Mouse (Mus musculus): ENCODE data around the gene Slc12a7. TPM values are rescaled to one million over a fixed set of nuclear protein-coding genes. Genes with fewer than 3 reads are reported as not detected.
A peak's percentile ranks its signal among the peaks of the same experiment; 100 is the strongest.
"Not testable (repeated sequence)": the region's sequence is repeated elsewhere in the genome, so short reads cannot be mapped to it uniquely, and the experiment has no call there.

Gene Slc12a7
- total RNA-seq, 2 experiments from 2014 or later: 160 to 180 TPM

DNA sequence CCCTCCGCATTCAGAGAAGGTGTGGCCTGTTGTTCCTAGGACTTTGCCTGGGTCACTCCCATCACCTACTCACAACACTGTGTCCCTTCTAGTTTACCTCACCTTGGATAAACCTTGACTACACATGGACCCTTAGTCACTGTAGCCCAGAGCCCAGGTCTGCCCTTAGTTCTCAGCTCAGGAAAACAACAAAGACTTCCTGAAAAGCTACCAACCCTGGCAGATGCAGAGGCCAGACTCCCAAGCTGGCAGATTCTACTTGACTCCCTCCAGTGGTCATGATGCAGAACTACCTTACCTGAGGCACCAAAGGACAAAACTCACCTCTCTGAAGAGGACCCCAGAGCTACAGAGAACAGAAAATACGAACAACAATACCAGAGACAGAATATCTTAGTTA is 18.9 kb upstream of the Slc12a7 start:
- DNase-seq: no peak
- intact Hi-C loops (cut with DNase I): loop anchor here (2.0 kb wide), 1 partner anchor 197 kb away; no protein-coding TSS in a partner anchor

DNA sequence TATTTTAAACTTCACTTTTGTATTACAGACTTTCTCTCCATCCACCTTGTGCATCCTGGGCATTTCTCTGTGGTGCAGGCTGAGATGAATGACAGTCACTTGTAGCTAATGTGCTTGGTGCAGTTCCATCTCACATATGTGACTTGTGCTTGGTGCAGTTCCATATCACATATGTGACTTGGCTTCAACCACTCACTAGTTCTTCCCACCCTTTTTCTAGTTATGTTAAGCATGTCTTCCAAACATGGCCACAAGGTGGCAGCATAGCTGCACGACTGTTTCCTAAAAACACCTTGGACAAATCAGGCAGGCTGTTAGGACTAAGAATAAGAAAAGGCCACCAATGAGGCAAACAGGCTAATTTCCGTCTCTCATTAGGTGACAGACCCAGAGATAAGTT is 14.7 kb upstream of the Slc12a7 start:
- intact Hi-C loops (cut with DNase I): loop anchor here (1.0 to 2.0 kb wide), 3 partner anchors 71 to 189 kb away; no protein-coding TSS in a partner anchor
- peak; percentile 87 to 93 for DNase-seq

GRCm38 (mm10) chr13:73720241-73720640 is 12.7 kb upstream of the Slc12a7 start:
- DNase-seq: no peak
- intact Hi-C loops (cut with DNase I): no loop called here

DNA sequence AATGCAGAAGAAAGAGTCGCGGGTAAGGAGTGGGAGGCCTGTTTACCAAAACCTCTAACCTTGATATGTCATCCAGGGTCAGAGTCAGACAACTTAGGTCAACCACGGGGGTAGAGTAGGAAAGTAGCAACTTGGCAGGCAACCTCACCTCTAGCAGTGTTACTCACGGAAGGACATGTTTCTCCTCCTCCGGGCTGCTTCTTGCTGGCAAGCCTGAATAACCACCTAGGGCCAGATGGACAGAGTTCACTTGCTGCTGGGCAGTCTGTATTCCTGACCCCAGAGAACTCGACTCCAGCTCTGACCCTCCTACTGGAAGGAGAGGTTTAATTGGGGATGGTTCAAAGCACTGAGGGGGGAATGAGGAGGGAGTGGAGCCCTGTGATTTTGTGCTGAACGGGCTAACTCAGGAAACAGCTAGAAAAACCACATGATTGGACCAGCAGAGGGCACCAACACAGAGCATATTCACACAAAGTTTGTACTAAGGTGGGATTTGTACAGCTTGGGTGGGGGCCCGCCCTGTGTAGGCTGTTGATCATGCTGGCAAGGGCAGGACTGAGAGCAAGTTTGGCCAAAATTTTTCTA is 9.7 kb upstream of the Slc12a7 start:
- DNase-seq: peak; percentile 63 to 74
- intact Hi-C loops (cut with DNase I): loop anchor here (1.0 kb wide), 1 partner anchor 99 kb away; no protein-coding TSS in a partner anchor

- intact Hi-C loops (cut with DNase I): no loop called here
- DNase-seq: no peak
These were observed 7.6 kb upstream of the Slc12a7 start for GRCm38 (mm10) chr13:73725315-73725714.

- intact Hi-C loops (cut with DNase I): loop anchor here (2.0 kb wide), 1 partner anchor 35 kb away; no protein-coding TSS in a partner anchor
- DNase-seq: peak in 1 of 2 experiments; percentile 30
These were observed 5.3 kb upstream of the Slc12a7 start for GRCm38 (mm10) chr13:73727621-73728025.

DNA sequence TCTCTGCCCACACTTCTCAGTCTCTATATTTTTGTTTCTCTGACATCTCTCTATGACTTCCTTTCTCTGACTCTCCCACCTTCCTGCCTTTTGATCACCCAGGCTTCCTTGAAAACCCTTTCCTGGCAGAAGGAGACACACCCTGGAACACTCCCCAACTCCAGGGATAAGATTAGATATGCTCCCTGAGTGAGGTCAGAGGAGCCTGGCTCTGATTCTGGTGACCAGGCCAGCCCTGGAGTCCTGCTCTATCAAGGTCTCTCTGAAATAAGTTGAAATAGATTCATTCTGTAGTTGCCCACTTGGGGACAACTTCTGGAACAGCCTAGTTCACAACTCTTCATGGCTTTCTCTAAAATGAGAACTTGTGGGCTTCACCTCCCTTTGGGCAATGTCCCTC is 4.3 kb upstream of the Slc12a7 start:
- intact Hi-C loops (cut with DNase I): loop anchor here (2.0 kb wide), 1 partner anchor 34 kb away; no protein-coding TSS in a partner anchor
- DNase-seq: no peak

- intact Hi-C loops (cut with DNase I): no loop called here
- no peak for DNase-seq
These were observed 2.0 kb upstream of the Slc12a7 start for GRCm38 (mm10) chr13:73730913-73731312.

DNA sequence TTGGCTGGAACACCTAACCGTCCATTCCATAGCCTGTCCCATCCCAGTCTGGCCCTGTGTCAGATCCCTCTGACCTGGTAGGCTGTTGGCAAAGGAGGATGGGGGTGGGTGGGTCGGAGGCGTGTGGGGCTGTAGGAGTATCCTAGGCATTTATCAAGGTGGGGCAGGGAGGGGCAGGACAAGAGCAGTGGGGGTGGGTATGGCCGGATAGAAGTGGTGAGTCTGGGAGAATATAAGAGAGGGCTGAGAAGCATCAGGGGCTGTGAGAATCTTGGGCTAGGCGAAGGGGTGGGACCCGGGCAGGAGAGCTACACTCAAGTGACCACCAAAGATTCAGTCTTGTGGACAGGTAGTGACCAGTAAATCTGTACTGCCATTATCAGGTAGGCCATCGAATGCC is 659 bp upstream of the Slc12a7 start:
- intact Hi-C loops (cut with DNase I): no loop called here
- no peak for DNase-seq

DNA sequence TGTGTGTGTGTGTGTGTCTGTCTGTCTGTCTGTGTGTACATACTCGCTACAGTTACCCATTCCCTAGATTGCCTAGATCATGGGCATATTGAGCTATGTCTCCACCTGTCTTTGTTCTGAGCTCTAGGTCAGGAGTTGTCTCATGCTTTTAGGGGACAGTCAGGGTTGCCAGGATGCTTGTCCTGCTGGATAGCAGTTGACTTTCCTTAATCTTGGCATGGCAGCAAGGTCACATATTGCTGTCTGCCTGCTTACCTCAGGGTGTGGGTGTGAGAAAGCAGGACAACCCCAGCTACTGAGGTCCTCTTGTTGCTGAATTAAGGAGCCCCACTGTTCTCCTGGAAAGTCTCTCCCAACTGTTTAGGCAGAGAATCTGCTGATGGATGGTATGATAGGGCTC is 1.5 kb downstream of the Slc12a7 start:
- intact Hi-C loops (cut with DNase I): no loop called here
- DNase-seq: peak in 1 of 2 experiments; percentile 59

DNA sequence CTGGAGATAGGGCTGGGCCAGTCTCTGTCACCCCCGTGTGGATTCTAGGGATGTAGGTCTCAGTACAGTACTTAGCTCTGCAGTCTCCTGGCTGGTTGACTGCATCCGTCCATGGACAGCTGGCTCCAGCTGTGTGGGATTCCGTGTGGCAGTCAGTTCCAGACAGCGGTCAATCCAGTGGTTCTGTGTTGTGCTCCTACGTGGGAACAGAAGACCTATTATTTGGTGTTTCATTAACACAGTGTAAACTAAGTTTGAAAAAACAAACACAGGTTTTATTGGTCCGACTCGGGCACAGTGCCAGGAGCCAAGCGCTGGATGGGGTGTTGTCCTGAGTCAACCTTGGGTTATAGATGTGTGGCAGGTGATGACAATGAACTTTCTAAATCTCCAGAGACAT is 2.4 kb downstream of the Slc12a7 start:
- DNase-seq: peak; percentile 62 to 64
- intact Hi-C loops (cut with DNase I): no loop called here

DNA sequence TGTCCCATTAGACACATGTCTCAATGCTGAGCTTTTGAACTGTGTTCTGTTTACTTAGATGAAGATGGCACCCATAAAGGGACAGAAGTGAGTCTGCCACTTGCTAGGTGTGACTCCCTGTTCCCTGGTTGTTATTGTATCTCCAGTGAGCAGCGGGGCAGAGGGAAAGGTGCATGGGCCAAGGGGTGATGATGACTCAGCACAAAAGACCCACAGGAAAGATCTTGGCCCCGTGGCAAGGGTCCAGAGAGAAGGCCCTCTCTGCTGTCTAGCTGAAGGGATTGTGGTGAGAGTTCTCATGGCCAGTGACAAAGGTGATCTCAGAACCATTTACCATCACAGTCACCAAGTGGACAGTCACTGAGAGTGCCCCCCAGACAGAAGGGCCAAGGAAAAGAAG is 3.0 kb downstream of the Slc12a7 start:
- intact Hi-C loops (cut with DNase I): no loop called here

DNA sequence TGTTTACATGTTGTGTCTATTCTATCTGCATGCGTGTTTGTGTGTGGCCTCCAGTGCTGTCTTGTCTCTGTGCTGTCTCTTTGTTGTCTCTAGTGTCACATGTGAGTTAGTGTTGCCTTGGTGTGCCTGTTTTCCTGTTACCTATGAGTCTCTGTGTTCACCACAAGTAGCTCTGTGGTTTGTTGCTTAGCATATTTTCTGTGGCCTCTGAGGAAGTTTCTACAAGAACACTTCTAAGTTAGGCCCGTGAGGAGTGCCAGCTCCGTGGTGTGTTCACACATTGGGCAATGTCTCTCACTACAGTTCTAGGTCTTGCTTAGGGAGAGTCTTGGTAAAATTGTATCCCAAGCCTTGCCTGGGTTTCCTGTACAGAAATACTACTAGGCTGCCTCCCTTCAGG is 4.0 kb downstream of the Slc12a7 start:
- intact Hi-C loops (cut with DNase I): no loop called here
- DNase-seq: no peak

More for the DNA sequence above, 3.0 kb downstream of the Slc12a7 start:
- no peak for DNase-seq

DNA sequence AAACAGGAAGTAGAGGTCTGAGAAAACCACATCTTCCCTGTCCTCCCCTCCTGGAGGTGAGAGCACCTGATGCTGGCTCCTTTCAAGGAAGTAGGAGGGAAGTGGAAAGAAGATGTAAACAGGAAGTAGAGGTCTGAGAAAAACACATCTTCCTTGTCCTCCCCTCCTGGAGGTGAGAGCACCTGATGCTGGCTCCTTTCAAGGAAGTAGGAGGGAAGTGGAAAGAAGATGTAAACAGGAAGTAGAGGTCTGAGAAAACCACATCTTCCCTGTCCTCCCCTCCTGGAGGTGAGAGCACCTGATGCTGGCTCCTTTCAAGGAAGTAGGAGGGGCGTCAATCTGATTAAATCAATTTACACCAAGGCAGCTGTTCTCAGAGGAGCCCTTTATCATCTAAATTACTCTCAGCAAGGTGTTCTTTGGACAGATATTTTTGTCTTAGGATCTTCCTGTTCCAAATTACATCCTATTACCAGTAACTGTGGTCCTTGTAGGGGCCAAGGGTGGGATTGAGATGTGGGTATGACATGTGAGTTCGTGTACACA is 7.6 kb downstream of the Slc12a7 start:
- intact Hi-C loops (cut with DNase I); DNase-seq: not testable (repeated sequence)

DNA sequence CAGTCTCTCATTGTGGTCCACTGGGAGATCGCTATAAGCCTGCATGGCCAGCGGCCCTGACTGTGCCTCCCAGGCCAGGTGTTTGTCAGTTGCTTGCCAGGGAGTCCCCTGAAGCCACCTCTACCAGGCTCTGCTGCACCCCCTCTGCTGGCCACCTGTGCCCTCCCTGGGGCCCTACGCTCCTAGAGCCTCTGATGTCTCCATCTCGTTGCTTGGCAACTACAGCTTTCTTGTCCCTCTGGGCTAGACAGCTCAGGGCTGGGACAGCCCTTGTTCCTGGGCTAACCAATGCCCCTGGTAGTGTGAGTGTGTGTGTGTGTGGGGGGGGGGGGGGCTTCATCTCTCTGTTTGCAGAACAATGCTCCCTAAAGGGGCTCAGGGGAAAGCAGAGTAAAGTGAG is 10.1 kb downstream of the Slc12a7 start:
- intact Hi-C loops (cut with DNase I): no loop called here
- DNase-seq: no peak

GRCm38 (mm10) chr13:73743662-73744061 is 10.8 kb downstream of the Slc12a7 start:
- no peak for DNase-seq
- intact Hi-C loops (cut with DNase I): no loop called here

GRCm38 (mm10) chr13:73748663-73749440 is 16.0 kb downstream of the Slc12a7 start:
- DNase-seq: no peak
- intact Hi-C loops (cut with DNase I): no loop called here

DNA sequence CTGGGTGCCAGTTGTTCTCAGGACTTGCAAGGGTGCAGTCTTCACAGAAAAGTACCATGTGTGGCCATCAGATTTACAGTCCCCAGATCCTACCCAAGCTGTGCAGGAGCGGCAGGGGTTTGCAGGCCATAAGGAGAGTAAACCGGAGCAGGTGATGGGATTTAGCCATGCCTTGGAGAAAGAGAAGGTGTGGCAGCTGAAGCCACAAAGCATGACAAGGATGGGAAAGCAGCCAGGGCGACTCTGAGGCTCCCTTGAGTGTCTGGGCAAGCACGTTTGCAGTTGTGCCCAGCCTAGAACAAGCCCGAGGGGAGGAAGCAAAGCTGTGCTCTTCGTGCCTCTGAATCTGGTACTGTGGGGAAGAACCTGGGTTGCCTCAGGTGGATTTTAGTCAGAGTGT is 17.5 kb downstream of the Slc12a7 start:
- intact Hi-C loops (cut with DNase I): no loop called here
- DNase-seq: peak in 1 of 2 experiments; percentile 43

DNA sequence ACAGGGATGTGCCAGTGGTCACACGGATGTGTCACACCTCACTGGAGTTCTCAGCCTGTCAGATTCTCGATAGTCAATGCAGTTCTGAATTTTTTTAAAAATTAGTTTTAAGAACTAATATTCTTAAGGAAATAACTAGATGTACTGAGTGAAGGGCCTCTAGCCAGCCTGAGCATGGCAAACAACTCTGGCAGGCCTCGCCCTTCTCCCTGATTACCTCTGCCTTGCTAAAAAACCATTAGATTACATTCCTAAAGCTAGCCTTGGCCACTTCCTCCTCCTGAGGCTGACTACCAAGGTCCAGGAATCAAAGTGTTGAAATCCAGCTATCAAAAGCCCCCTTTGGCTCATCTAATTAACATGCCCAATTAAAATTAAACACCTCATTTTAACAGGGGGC is 18.4 kb downstream of the Slc12a7 start:
- DNase-seq: no peak
- intact Hi-C loops (cut with DNase I): no loop called here

DNA sequence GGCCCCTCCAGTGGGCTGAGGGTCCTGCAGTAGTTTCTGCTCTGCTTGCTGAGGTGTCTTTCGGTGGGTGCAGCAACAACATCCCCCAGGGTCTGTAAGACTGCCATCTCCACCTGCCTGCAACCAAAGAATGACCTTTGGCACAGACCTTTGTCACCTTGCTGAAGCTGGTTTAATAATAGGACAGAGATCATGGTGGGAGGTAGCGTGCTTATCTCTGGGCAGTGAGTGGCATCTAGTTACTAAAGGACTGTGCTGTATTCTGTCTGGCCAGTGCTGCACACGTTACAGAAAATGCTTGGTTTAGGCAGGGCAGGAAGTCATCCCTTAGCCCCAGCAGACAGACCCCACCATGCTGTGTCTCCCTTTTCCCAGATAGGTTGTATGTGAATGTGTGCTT is 22.9 kb downstream of the Slc12a7 start:
- DNase-seq: peak; percentile 58 to 71
- intact Hi-C loops (cut with DNase I): no loop called here

- intact Hi-C loops (cut with DNase I): no loop called here
- DNase-seq: peak in 1 of 2 experiments; percentile 8
These were observed 24.0 kb downstream of the Slc12a7 start for GRCm38 (mm10) chr13:73756916-73757315.

DNA sequence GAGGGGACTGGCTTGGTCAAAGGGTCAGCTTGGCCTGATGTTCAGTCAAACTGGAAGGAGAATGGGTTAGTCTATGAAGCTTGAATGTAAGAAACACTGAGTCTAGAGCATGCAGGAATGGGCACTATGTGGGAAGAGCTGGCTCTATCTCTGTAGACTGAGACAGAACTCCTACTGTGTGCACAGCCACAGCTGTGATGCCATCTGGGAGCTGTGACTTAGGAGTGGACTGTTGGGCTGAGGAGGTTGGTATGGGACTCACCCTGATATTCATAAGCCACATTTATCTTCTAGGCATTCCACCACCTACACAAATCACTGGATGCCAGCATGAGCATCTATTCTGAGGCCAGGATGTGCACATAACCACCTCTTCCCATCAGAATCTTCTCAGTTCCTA is 24.5 kb downstream of the Slc12a7 start:
- DNase-seq: no peak
- intact Hi-C loops (cut with DNase I): no loop called here

Measured in heart, postnatal 10 days (tissue).